Mouse (Mus musculus) MEL (cell line): ENCODE measurements around the gene Lats2.

Source experiments
- CHD2 ChIP-seq: IDR thresholded peaks from 2 replicates; pipeline ENCODE4 v1.6.1; 2011; ENCODE audit warnings: low read length, improper control_type of control experiment
- CTCF ChIP-seq, 3 experiments: IDR thresholded peaks in 2 of 3; conservative IDR thresholded peaks in 1 of 3; 2 replicates each; pipeline ENCODE4 v1.5.1; 2011 to 2012; ENCODE audit warnings: low read length in 3 of 3, low read depth in 2 of 3, mild to moderate bottlenecking in 2 of 3, improper control_type of control experiment in 1 of 3, inconsistent platforms in 1 of 3, mixed read lengths in 1 of 3, moderate library complexity in 1 of 3; ENCODE audit not compliant: control insufficient read depth in 1 of 3, insufficient read depth in 1 of 3, poor library complexity in 1 of 3, severe bottlenecking in 1 of 3
- EP300 ChIP-seq, 2 experiments: IDR thresholded peaks; 2 replicates each; pipeline ENCODE4 v1.6.1; 2011; ENCODE audit warnings: improper control_type of control experiment in 2 of 2, low read length in 2 of 2, low read depth in 1 of 2, mild to moderate bottlenecking in 1 of 2
- GATA1 ChIP-seq: IDR thresholded peaks from 2 replicates; pipeline ENCODE4 v1.6.1; 2011; ENCODE audit warnings: low read depth, low read length, improper control_type of control experiment
- MAX ChIP-seq: IDR thresholded peaks from 2 replicates; pipeline ENCODE4 v1.6.1; 2011; ENCODE audit warnings: low read length, improper control_type of control experiment
- MXI1 ChIP-seq: IDR thresholded peaks from 2 replicates; pipeline ENCODE4 v1.6.1; 2011; ENCODE audit warnings: mild to moderate bottlenecking, low read depth, low read length, improper control_type of control experiment
- POLR2A ChIP-seq, 2 experiments: IDR thresholded peaks; 2 replicates each; pipeline ENCODE4 v1.6.1; 2011 to 2012; ENCODE audit warnings: low read length in 2 of 2, mild to moderate bottlenecking in 2 of 2, control low read depth in 1 of 2, improper control_type of control experiment in 1 of 2, low read depth in 1 of 2, moderate library complexity in 1 of 2; ENCODE audit not compliant: control insufficient read depth in 1 of 2, insufficient read depth in 1 of 2, poor library complexity in 1 of 2
- TAL1 ChIP-seq: IDR thresholded peaks from 2 replicates; pipeline ENCODE4 v1.6.1; 2012; ENCODE audit warnings: mild to moderate bottlenecking, inconsistent platforms, low read length, moderate library complexity, mixed read lengths
- TBP ChIP-seq: IDR thresholded peaks from 2 replicates; pipeline ENCODE4 v1.8.0; 2011; ENCODE audit warnings: low read depth, low read length, improper control_type of control experiment
- USF1 ChIP-seq: IDR thresholded peaks from 2 replicates; pipeline ENCODE4 v1.6.1; 2014; ENCODE audit warnings: low read depth, mild to moderate bottlenecking, inconsistent platforms, low read length, improper control_type of control experiment, moderate library complexity
- USF2 ChIP-seq, 2 experiments: IDR thresholded peaks; 2 replicates each; pipeline ENCODE4 v1.6.1; 2011 to 2012; ENCODE audit warnings: improper control_type of control experiment in 2 of 2, low read length in 2 of 2, borderline replicate concordance in 1 of 2, inconsistent platforms in 1 of 2, low read depth in 1 of 2, mild to moderate bottlenecking in 1 of 2; ENCODE audit not compliant: insufficient read depth in 1 of 2
- ZMIZ1 ChIP-seq: IDR thresholded peaks from 2 replicates; pipeline ENCODE4 v1.6.1; 2012; ENCODE audit warnings: low read depth, mild to moderate bottlenecking, inconsistent platforms, low read length, improper control_type of control experiment, moderate library complexity

DNA sequence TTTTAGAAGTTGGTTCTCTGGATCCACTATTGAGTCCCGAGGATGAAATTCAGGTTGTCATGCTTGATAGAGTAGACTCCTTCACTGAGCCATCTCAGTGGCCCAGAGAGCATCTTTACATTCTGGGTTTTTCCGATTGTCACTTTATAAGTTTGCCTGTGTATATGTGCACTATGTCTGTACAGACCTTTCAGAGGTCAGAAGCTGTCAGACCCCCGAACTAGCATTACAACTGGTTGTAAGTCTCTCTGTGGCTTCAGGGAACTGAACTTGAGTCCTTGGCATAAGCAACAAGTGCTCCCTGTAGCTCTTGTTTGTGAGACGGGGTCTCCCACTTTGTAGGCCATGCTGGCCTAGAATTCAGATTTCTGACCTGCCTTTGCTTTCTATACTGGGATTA lies 45.5 kb upstream of the Lats2 start:
- no peak for TF ChIP-seq USF2 (IDR thresholded peaks at IDR 0.05; ENCODE audit: borderline replicate concordance in 1 of 2, insufficient read depth in 1 of 2, low read depth in 1 of 2, low read length in 2 of 2)
- TF ChIP-seq POLR2A (IDR thresholded peaks at IDR 0.05; ENCODE audit: control insufficient read depth in 1 of 2, insufficient read depth in 1 of 2, low read depth in 1 of 2, low read length in 2 of 2, poor library complexity in 1 of 2): no peak; a peak in 1 of 4 replicates
- no peak for TF ChIP-seq CTCF (IDR thresholded peaks at IDR 0.05 in 2 of 3, conservative IDR thresholded peaks at IDR 0.05 in 1 of 3; ENCODE audit: control insufficient read depth in 1 of 3, insufficient read depth in 1 of 3, low read depth in 2 of 3, low read length in 3 of 3, poor library complexity in 1 of 3, severe bottlenecking in 1 of 3)
- no peak for TF ChIP-seq EP300 (IDR thresholded peaks at IDR 0.05; ENCODE audit: low read depth in 1 of 2, low read length in 2 of 2)
- TF ChIP-seq USF1: no peak
- TF ChIP-seq MXI1: no peak
- no peak for TF ChIP-seq CHD2
- no peak for TF ChIP-seq GATA1
- no peak for TF ChIP-seq ZMIZ1
- no peak for TF ChIP-seq TAL1
- TF ChIP-seq MAX: no peak
- TF ChIP-seq TBP: no peak
